Mouse (Mus musculus) intestine, embryonic 14.5 days (tissue): ENCODE results near the gene 0610030E20Rik. TPM values are rescaled to one million over a fixed set of nuclear protein-coding genes. Genes with fewer than 3 reads are reported as not detected.

Experiments
- ATAC-seq: fragments of 200-750 bp; cut with Nextera tagmentation; replicated peaks from 2 replicates; pipeline ENCODE4 v1.8.0; 2017; ENCODE audit warnings: low read depth, moderate number of reproducible peaks, moderate TSS enrichment, moderate library complexity; ENCODE audit not compliant: low FRiP score, low TSS enrichment
- DNase-seq: peaks from one replicate; pipeline ENCODE4 v3.0.0-alpha.2; 2018; ENCODE audit warnings: low spot score
- H3K27ac ChIP-seq: fragments of 300-500 bp; sonication (generic); 2 replicates; pipeline ENCODE4 v1.5.1; 2014; ENCODE audit warnings: low read depth, mild to moderate bottlenecking, control low read depth
- H3K27me3 ChIP-seq: fragments of 300-500 bp; sonication (generic); replicated peaks from 2 replicates; pipeline ENCODE4 v1.6.1; 2014; ENCODE audit warnings: low read length, control low read depth; ENCODE audit not compliant: control insufficient read depth, insufficient read depth
- H3K36me3 ChIP-seq: fragments of 300-500 bp; sonication (generic); 2 replicates; pipeline ENCODE4 v1.6.1; 2014; ENCODE audit warnings: low read length, control low read depth; ENCODE audit not compliant: control insufficient read depth, insufficient read depth
- H3K4me1 ChIP-seq: fragments of 300-500 bp; sonication (generic); replicated peaks from 2 replicates; pipeline ENCODE4 v1.6.1; 2014; ENCODE audit warnings: low read length, control low read depth, mixed read lengths; ENCODE audit not compliant: control insufficient read depth, insufficient read depth
- H3K4me2 ChIP-seq: fragments of 300-500 bp; sonication (generic); 2 replicates; pipeline ENCODE4 v1.6.1; 2014; ENCODE audit warnings: low read length
- H3K4me3 ChIP-seq: fragments of 300-500 bp; sonication (generic); 2 replicates; pipeline ENCODE4 v1.5.1; 2014; ENCODE audit warnings: low read depth, low read length, control low read depth, mixed read lengths
- H3K9ac ChIP-seq: fragments of 300-500 bp; sonication (generic); 2 replicates; pipeline ENCODE4 v1.6.1; 2014; ENCODE audit warnings: mild to moderate bottlenecking, low read length
- H3K9me3 ChIP-seq: fragments of 300-500 bp; sonication (generic); 2 replicates; pipeline ENCODE4 v1.6.1; 2016; ENCODE audit warnings: low read length, control low read depth; ENCODE audit not compliant: control insufficient read depth
- WGBS: fragments of 180-500 bp; shearing (Covaris S2); extraction: QIAGEN DNeasy Blood & Tissue Kit; methylation state at CpG from one replicate; pipeline ENCODE4 v1.1.7; 2014; 5-methylcytosine and 5-hydroxymethylcytosine counted together
- polyA plus RNA-seq: library from polyadenylated mRNA; unstranded; fragments of >200 nt; fragmentation: Nextera tagmentation; extraction: Ambion mirVana; gene quantifications from 2 replicates; pipeline ENCODE4 v1.2.1, GENCODE M21; 2014

Gene 0610030E20Rik
- polyA plus RNA-seq, 1 experiment from 2014 or later, result 25.0 TPM

DNA sequence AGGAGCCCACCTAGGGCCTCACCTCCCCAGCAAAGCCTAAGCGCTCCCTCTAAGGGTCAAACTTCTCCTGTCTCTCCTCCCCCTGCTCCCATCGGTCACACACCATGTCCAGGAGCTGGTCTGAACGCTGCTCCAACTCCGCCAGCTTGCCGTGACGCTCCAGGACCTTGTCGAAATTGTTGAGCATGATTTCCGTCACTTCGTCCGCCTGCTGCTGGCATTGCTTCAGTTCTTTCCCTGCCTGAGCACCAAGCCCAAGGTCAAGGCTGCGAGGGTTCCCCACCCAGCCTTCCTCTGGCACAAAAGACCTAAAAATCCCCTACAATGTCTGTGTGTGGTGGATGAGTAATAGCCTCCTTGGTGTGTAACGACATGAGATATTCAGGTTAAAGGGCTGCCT, 23.0 kb downstream of the 0610030E20Rik start:
- H3K4me3 ChIP-seq, result no peak overlapping the region
- H3K9me3 ChIP-seq, result no peaks in the 10 kb centered on the region
- 81% methylated on average over 12 of the region's 12 CpGs for WGBS
- ATAC-seq (no peak), DNase-seq (no peak)
- H3K36me3 ChIP-seq, result no peaks in the 10 kb centered on the region
- peaks cover 6% of the 10 kb centered on the region; the same call in 1 of the 2 replicates for H3K4me1 ChIP-seq
- H3K27ac ChIP-seq, result no peak overlapping the region
- H3K27me3 ChIP-seq, result no peaks in the 10 kb centered on the region
- no peak overlapping the region for H3K4me2 ChIP-seq
- no peak overlapping the region for H3K9ac ChIP-seq

DNA sequence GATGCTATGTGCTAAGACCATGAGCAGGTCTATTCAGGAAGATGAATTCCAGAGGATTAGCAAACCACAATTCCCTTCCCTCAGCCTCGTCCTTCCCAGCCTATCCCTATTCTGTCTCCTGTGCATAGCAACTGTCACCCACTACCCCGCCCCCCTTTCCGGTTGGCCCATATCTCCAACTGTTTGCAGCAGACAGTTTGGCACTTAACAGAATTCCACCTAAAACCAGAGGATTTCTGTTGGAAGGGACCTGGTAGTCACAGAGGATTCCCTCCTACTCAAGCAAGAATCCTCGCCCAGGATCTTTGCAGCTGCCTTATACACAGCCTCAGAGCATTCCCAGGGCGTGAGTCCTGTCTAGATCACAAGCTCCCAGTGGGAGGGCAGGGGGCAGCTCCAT, 24.0 kb downstream of the 0610030E20Rik start:
- no peak overlapping the region for H3K9ac ChIP-seq
- ATAC-seq (peak; percentile 56; the same call in 1 of the 2 replicates), DNase-seq (no peak)
- H3K9me3 ChIP-seq, result no peaks in the 10 kb centered on the region
- peaks cover 6% of the 10 kb centered on the region; the same call in 1 of the 2 replicates for H3K4me1 ChIP-seq
- 36% methylated on average over 5 of the region's 5 CpGs for WGBS
- H3K4me3 ChIP-seq, result no peak overlapping the region
- no peaks in the 10 kb centered on the region for H3K27me3 ChIP-seq
- H3K36me3 ChIP-seq, result no peaks in the 10 kb centered on the region
- 0 out of 2 replicates have a peak overlapping the region, but pooled peaks have one; percentile 12 for H3K27ac ChIP-seq
- H3K4me2 ChIP-seq, result no peak overlapping the region

DNA sequence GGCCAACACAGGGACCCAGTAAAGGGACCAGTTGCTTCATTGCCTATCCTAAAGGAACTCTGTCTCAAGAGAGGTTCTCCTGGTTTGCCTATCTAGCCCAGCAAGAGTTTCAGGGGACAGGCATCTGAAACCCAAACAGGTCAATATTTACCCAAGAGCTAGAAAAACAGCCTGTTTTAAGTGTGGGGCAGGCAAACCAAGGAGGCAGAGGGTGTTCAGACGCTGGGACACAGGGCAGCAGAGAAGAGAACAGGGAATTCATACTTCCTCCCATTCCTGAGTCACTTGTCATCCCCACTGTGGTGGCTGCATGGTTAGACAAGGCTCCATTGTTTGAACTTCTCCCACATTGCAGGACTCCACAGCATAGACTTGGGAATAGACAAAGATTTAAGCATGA, 24.5 kb downstream of the 0610030E20Rik start:
- ATAC-seq (no peak), DNase-seq (no peak)
- H3K9ac ChIP-seq, result no peak overlapping the region
- no peak overlapping the region for H3K4me3 ChIP-seq
- no peak overlapping the region for H3K4me2 ChIP-seq
- 0 out of 2 replicates have a peak overlapping the region, but pooled peaks have one; percentile 12 for H3K27ac ChIP-seq
- no peaks in the 10 kb centered on the region for H3K9me3 ChIP-seq
- peaks cover 6% of the 10 kb centered on the region; the same call in 1 of the 2 replicates for H3K4me1 ChIP-seq
- no peaks in the 10 kb centered on the region for H3K36me3 ChIP-seq
- 17% methylated on average over 1 of the region's 1 CpGs for WGBS
- no peaks in the 10 kb centered on the region for H3K27me3 ChIP-seq

DNA sequence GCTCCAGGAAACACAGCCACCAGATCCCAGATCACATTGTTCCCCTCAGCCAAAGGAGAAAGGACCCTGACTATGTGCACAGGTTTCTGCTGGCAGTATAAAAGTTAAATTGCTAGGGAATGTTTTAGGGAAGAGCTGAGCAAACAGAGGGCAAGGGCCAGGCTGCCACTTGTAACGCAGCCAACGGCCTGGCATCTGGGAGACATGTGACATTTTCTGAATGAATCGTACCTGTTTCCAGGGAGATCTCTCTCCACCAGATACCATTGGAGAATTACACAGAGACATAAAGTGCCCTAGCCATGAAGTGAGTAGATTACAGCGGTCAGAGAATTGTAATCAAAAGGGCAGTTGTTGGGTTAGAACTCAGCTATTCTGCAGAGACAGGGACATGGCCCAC, 26.1 kb downstream of the 0610030E20Rik start:
- Histone ChIP-seq H3K27me3 (no peaks in the 10 kb centered on the region), H3K9ac (no peak overlapping the region), H3K4me3 (no peak overlapping the region), H3K4me2 (no peak overlapping the region), H3K36me3 (no peaks in the 10 kb centered on the region), H3K27ac (no peak overlapping the region), H3K4me1 (peaks cover 6% of the 10 kb centered on the region; the same call in 1 of the 2 replicates), H3K9me3 (no peaks in the 10 kb centered on the region)
- ATAC-seq, result no peak
- WGBS, result 78% methylated on average over 4 of the region's 4 CpGs
- no peak for DNase-seq

DNA sequence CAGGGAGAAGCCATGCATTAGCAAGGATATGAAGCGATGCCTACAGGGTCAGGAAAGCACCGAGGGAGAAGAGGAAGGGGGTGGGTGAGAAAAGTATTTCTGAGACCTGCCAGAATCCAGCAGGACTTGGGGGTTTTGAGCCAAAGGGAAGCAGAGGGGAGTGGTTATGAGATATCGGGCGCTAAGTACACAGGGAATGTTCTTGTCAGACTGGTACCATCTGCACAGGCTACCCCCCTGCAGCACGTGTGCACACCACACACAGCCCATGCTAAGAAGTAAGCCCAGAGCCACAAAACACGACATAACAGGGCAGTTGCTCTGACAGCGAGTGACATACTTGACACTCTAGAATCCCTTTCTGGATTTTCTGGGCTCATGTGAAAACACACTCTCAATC, 27.1 kb downstream of the 0610030E20Rik start:
- H3K9me3 ChIP-seq, result no peaks in the 10 kb centered on the region
- H3K9ac ChIP-seq, result no peak overlapping the region
- no peak overlapping the region for H3K27ac ChIP-seq
- H3K27me3 ChIP-seq, result no peaks in the 10 kb centered on the region
- no peak overlapping the region for H3K4me3 ChIP-seq
- H3K4me1 ChIP-seq, result peaks cover 6% of the 10 kb centered on the region; the same call in 1 of the 2 replicates
- DNase-seq (no peak), ATAC-seq (no peak)
- 44% methylated on average over 7 of the region's 7 CpGs for WGBS
- H3K36me3 ChIP-seq, result no peaks in the 10 kb centered on the region
- no peak overlapping the region for H3K4me2 ChIP-seq

DNA sequence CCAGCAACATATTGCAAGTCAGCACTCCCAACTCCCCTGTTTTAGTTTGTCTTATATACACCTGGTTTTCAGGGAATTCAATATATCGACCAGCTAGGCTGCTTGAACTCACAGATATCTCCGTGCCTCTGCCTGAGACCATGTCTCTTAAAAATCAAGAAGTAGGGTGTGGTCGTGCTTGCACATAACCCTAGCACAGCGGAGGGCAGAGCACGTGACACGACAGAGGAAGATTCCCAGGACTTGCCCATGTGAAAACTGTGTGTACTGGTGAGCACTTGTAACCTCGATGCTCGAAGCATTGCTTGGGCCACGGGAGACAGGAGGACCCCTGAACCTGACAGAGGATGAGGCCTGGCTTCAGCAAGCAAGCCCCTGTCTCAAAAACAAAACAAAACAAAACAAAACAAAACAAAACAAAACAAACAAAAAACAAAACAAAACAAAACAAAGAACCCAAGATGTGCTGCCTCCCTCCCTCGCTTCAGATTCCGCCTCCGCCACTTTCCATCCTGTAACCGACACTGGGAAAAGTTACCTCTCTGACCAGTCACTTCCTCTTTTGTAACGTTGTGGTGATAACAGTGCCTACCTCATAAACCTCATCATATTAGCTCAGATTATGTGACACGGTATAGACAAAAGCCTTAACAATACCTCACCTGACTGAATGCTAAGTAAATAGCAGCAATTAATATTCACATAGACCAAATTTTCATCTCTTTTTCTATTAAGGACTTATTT, 27.9 kb downstream of the 0610030E20Rik start:
- Histone ChIP-seq H3K27me3 (0 out of 2 replicates have a peak, but pooled peaks cover 5% of the 10 kb centered on the region), H3K4me3 (no peak overlapping the region), H3K9me3 (no peaks in the 10 kb centered on the region), H3K36me3 (no peaks in the 10 kb centered on the region), H3K9ac (no peak overlapping the region), H3K4me2 (no peak overlapping the region), H3K4me1 (peaks cover 6% of the 10 kb centered on the region; the same call in 1 of the 2 replicates), H3K27ac (no peak overlapping the region)
- ATAC-seq (no peak), DNase-seq (no peak)
- 70% methylated on average over 15 of the region's 15 CpGs for WGBS

DNA sequence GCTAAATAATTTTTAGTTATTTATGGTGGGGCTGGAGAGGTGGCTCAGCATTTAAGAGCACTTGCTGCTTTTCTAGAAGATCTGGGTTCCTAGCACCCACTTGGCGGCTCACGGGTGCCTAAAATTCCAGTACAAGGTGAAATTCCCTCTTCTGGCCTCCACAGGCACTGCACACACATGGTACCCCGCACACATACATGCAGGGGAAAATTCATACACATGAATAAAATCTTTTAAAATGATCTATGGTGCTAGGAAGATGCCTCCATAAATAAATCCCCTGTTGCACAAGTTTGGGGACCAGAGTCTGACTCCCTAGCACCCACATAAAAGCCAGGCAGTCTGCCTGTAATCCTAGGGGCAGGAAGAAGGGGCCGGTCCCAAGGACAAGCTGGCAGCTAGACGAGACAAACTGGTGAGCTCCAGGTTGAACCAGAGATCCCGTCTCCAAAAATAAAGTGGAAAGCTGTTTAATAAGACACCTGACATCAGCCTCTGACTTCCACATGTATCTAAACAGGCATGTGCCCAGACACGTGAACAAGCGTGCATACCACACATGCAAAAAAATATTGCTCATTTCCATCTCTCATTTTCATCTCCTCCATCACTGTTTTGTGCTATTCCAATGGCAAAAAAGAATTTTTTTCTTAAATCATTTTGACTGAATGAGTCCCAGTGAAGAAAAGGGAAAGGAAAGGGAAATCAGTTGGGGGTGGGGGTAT, 31.6 kb downstream of the 0610030E20Rik start:
- H3K4me2 ChIP-seq, result no peak overlapping the region
- ATAC-seq, result no peak
- H3K27ac ChIP-seq, result no peak overlapping the region
- no peak overlapping the region for H3K4me3 ChIP-seq
- WGBS, result 90% methylated on average over 8 of the region's 8 CpGs
- no peaks in the 10 kb centered on the region for H3K9me3 ChIP-seq
- no peak for DNase-seq
- 0 out of 2 replicates have a peak, but pooled peaks cover 8% of the 10 kb centered on the region for H3K27me3 ChIP-seq
- no peaks in the 10 kb centered on the region for H3K4me1 ChIP-seq
- H3K9ac ChIP-seq, result no peak overlapping the region
- no peaks in the 10 kb centered on the region for H3K36me3 ChIP-seq

DNA sequence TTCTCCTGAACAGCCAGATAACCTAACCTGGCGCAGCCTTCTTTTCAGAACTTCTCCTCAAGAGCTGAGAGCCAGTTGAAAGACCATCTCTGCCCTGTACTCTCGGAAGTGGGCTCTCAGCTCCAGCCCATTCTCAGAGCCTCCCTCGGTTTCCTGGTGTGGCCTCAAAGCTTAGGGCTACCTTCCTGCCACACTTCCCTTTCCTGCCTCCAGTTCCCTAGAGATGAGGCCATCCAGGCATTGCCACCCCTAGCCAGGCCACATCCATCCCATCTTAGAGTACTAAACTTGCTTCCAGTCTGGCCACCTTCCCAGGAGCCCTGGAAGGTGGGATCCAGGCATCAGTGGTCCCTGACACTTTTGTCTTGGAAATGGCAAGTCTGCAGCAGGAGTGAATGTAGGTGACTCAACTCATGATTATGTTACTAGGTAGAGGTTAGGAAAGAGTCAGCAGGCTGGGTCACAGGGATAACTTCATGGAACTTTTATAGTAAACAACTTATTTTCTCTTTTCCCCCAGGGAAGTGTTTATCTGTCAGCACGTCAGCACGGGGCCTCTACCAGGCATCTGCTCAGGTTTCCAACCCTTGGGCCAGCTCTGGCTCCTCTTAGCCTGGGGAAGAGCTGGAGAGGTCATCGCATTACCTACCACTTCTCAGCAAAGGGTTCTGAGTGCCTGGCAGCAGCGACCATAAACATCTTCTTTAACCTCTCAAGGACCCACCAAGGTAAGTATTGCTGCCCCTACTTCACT, 32.4 kb downstream of the 0610030E20Rik start:
- Histone ChIP-seq H3K4me2 (peak overlapping the region; percentile 65), H3K9me3 (no peaks in the 10 kb centered on the region), H3K4me1 (no peaks in the 10 kb centered on the region), H3K9ac (peak overlapping the region; percentile 62), H3K4me3 (peak overlapping the region; percentile 55), H3K27ac (no peak overlapping the region), H3K27me3 (0 out of 2 replicates have a peak, but pooled peaks cover 8% of the 10 kb centered on the region), H3K36me3 (no peaks in the 10 kb centered on the region)
- ATAC-seq, result no peak
- 49% methylated on average over 7 of the region's 7 CpGs for WGBS
- no peak for DNase-seq
